Mouse (Mus musculus): ENCODE data around the gene Glis3.

Glis3 gene

DNA sequence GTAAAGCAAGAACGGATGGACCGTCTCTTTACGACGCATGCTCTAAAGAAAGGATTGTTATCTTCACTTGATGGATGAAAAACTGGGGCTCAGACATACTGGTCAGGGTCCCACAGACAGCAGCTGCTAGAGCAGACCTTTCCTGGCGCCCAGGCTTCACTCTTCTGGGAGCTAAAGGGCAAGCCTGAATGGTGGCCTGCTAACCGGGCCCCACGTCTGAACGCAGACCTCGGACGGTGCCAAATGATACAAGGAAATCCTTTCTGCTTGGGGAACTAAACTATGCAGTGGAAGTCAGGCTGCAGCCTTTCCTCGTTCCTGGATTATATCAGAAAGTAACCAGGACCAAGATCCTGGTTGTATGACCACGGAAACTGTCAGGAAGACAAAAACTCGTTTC, 86.9 kb downstream of the Glis3 start:
- in situ Hi-C loops (cut with MseI, MboI): no loop called here

DNA sequence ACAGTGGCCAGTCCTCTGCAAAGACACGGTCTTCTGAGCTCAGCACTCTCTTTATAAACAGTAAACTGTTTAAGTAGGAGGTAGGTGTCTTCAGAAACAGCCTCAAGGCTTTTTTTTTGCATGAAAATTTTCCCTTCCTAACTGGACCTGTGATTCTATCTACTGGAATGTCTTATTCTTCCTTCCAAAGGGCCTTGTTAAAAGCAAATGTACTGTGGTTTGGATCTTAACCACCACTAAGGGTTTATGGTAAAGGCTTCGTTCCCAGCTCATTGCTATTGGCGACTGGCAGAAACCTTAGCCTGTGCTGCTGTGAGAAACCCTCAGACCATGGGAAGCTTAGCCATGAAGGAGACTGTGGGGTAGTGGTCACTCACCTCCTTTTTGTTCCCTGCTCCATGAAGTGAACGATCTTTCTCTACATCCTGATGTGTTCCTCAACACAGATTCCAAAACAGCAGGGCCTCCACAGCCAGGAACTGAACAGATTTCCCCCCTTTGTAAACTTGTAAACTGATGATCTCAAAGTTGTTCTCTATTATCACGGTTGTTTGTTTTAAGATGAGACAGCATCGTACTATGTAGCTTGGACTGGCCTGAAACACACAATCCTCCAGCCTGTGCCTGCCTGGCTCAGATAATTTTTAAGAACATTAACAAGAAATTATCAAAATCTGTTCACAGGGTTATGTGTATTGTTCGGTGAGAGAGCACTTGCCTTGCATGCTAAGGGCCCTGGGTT, 88.0 kb downstream of the Glis3 start:
- in situ Hi-C loops (cut with MseI, MboI): no loop called here

DNA sequence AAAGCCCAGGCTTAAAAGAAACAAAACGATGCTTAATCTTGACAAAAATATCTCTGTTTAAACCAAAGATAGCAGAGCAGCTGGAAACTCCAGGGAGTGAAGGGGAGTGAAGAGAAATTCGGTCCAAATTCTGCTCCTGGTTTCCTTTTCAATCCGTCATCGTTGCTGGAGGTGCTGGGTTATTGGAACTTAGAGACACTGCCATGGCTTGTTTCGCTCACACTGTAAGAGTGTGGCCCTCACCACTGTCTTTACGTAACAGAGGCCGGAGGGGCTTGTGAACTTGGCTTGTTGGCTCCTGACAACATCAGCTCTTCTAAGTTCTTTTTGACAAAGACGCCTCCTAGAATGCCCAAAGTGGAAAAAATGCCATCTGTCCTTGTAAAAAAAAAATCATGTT, 99.4 kb downstream of the Glis3 start:
- in situ Hi-C loops (cut with MseI, MboI): no loop called here

GRCm38 (mm10) chr19:28579724-28580375, 100.0 kb downstream of the Glis3 start:
- in situ Hi-C loops (cut with MseI, MboI): no loop called here

DNA sequence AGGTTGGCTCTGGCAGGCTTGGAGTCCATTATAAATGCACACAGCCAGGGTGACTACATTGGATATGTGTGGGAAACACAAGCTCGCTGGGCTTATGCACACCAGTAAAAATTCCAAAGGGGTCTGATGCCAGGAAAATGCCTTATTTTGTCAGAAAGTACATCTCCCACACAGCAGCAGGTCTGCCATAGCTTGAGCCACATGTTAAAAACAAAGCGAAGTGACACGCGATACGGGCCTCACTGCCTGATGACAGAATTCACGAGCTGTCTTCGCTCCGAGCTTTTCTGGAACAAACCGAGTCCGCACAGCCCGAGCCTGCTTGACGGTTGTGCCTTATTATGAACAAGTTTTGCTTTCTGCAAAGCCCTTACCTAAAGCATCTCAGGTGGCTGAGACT, 102.9 kb downstream of the Glis3 start:
- in situ Hi-C loops (cut with MseI, MboI): no loop called here

GRCm38 (mm10) chr19:28576619-28577018, 103.3 kb downstream of the Glis3 start:
- in situ Hi-C loops (cut with MseI, MboI): no loop called here

DNA sequence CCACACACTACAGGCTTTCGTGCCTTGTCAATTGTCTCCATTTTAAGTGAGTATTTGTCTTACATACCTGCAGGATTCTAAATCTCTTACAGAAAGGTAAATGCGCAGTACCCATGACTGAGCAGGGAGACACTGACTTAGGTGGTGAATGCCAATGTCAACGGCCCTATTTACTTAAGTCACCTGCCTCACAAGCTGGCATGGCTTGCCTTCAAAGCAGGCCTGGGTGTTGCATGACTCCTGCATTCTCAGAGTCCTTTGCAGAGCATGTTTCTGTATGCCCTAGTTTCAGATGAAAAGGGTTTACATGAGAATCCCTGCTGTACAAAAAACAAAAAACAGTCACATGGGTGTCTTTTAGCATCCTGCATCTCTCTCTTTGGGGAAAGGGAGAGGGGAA, 106.2 kb downstream of the Glis3 start:
- in situ Hi-C loops (cut with MseI, MboI): no loop called here

- in situ Hi-C loops (cut with MseI, MboI): no loop called here
Measured at GRCm38 (mm10) chr19:28569856-28570255, 110.0 kb downstream of the Glis3 start.

DNA sequence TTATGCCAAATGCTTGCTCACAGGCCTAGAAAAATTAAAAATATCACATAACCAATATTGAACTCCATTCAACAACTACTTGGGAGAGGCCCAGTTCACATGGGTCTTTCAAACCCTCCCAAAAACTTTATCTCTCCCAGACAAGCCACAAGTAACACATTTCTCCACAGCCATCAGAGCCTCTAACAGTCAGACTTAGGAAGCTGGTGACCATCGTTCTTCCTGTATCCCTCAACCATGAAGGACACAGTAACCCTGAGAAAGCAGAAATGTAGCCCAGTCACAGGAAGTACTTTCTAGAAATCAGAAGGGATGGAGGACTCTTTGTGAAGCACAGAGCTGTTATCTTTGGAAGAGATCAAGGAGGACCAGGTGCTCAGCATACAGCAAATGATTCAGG, 112.8 kb downstream of the Glis3 start:
- in situ Hi-C loops (cut with MseI, MboI): no loop called here

- in situ Hi-C loops (cut with MseI, MboI): no loop called here
Measured at GRCm38 (mm10) chr19:28566554-28566953, 113.3 kb downstream of the Glis3 start.

DNA sequence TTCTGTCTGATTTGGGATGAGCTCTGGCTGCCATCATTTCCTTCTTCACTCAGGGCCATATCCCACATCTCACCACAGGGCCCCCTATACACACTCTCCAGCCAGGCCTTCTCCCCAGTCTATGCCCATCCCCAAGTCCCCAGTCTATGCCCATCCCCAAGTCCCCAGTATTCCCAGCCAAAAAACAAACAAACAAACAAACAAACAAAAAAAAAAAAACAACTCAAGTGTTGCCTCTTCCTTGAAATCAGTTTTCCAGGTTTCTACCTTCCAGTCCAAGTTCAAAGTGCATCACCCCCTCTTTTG, 118.2 kb downstream of the Glis3 start:
- in situ Hi-C loops (cut with MseI, MboI): no loop called here

DNA sequence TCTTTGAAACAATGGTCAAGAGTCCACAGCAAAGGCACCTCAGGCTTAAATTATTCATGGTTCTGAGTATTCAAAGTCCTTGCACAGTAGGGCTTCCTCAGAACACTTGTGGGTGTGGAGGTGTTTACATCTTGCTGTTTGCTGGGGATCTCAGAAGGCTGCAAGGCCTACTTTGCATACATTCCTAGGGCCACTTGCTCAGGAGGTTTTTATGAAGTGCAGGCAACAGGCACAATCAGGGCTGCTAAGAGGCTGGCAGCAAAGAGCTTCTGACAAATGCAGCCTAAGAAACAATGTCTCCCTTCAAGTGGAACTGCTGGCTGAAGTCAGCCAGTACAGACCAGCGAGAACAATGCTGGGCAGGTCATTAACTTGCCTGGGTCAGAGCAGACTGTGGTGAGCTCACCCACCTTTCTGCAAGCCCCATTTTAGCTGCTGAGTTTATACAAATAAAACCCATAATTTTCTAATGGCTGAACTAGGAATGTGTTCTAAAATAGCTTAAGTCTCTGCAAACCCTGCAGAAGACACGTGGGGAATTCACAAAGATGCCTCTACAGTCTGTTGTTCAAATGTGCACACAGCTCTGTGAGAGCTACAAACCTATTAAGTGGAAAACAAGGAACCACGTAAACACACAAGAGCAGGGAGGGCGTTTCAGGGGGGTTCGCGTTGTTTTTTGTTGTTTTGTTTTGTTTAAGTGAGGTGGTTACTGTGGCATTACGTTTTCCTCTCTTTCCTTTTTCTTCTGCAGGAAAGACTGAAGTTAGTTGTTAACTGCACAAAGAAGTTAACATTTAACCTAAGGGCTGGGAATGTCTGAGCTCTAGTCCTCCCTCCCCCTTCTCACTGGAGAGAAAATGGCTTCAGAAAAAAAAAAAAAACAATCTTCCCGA, 118.8 kb downstream of the Glis3 start:
- in situ Hi-C loops (cut with MseI, MboI): no loop called here

DNA sequence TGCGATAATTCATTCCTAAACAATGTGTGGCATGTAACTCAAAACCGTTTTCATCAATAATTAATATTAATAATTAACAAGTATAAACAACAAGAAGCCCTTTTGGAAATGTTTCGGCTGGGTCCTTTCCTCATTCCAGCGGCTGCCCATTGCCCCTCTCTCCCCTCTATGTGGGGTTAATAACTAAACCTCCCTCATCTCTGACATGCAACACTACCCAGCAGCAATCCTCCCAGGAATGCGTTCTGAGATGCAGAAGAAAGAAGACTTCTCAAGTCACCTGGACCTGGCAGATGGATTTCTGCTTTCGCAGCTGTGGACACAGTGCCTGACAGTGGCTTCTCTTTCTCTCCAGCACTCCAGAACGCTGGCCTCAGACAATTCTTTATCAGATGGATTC, 120.0 kb downstream of the Glis3 start:
- in situ Hi-C loops (cut with MseI, MboI): no loop called here

- in situ Hi-C loops (cut with MseI, MboI): no loop called here
Measured at GRCm38 (mm10) chr19:28559400-28559799, 120.5 kb downstream of the Glis3 start.

DNA sequence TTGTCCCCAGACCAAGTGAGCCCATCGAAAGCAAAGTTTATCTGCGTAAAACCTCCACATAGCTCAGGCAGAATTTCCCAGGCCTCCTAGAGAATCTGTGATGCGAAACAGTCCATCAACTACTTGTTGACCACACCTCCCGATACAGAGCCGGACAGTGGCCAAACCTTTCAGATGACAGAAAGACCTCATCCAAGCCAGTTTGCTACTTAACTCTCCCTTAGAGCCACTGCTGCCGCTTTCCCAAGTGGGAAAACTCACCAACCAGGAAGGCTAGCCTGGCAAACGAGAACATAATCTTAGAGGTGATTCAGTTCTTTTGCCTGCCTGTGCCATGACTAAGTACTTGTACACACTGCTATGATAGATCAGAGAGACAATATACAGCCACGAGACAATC, 121.2 kb downstream of the Glis3 start:
- in situ Hi-C loops (cut with MseI, MboI): no loop called here

DNA sequence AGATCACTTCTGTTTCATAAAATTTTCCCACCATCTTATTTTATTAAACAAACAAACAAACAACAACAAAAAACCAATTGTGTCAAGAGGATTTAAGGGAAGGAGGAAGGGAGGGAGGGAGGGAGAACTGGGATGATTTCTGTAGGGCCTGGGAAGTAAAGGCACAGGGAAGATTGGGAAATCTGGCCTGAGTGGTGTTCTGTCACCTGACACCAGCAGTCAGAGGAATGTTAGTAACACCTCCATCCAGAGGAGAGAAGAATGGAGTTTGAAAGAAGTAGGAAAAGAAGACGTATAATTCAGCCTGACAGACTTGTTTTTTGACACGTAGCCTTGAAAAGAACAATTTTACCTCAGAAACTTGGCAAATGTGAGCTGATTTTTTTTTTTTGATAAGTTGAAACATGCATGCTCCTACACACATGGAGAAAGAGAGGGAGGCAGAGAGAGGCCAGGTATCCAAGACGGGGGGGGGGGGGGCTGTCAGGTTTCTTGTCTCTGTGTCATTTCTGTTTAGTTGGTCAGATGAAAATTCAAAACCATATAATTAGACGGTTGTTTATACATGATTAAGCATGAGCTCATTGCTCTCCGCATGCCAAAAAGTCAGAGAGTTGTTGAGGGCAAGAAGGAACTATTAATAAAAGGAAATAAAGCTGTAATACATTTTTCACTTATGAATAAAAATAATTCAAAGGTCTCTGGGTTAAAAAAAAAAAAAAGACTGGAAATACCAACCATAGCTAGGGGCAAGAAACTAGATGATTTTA, 122.1 kb downstream of the Glis3 start:
- in situ Hi-C loops (cut with MseI, MboI): no loop called here

DNA sequence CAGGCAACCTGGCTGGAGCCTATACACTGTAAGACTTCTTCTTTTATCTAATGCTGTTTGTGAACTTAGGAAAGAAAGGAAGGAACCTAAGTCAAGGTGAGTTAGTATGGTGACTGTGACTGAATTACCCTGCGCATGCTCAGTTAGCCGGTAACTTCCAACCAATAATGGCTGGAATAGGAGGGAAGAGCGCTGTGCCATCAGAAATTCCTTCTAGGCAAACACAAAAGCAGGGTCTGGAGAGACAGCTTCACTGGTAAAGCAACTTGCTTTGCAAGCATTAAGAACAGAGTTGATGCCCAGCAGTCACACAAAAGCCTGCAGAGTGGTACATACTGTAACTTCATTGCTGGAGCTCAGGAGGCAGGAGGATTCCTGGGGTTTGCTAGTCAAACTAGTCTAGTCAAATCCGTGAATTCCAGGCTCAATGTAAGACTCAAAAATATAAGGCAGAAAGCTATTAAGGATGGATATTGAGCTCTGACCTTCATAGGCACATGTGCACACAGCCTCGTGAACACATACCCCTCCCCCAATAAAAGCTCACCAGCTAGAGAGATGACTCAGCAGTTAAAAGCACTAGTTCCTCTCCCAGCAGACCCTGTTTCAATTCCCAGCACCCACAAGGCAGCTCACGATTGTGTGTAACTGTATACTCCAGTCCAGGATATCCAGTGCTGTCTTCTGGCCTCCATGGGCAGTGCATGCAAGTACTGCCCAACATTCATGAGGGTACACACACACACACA, 124.5 kb downstream of the Glis3 start:
- in situ Hi-C loops (cut with MseI, MboI): no loop called here

DNA sequence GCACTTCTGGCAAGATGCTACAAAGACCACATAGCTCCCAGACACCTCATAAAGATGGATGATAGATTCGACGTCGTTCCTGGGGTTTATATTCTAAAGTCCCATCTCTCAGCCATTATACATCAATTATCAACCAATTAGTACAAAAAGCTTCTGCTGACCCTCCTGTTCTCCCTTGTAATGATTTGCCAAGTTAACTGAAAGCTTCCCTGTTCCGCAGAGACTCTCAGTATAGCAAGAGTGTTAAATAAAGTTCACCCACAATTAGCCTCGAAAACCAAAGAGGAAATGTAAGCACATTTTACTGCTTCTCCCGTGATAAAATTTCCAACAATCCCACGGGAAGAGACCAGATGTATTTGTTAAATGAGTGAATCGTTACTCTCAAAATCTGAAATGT, 129.3 kb downstream of the Glis3 start:
- in situ Hi-C loops (cut with MseI, MboI): no loop called here

DNA sequence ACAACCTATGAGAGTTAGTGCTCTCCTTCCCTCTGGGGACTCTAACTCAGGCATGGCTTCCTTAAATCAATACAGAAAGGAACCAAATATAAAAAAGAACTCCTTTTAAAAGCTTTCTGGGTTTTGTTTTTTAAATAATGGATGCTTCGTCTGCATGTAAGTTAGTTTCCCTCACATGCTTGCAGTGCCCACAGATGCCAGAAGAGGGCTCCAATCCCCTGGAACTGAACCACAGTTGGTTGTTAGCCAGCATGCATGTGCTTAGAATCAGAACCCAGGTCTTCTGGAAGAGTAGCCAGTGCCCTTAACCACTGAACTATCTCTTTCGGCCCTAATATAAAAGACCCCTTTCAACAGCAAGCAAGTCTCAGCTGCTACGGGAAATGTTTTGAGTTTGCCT, 132.9 kb downstream of the Glis3 start:
- in situ Hi-C loops (cut with MseI, MboI): loop anchor here (10.0 to 25.0 kb wide), 2 partner anchors 178 to 190 kb away; no protein-coding TSS in a partner anchor

- in situ Hi-C loops (cut with MseI, MboI): loop anchor here (10.0 to 25.0 kb wide), 2 partner anchors 179 to 192 kb away; no protein-coding TSS in a partner anchor
Measured at GRCm38 (mm10) chr19:28545493-28545892, 134.4 kb downstream of the Glis3 start.

DNA sequence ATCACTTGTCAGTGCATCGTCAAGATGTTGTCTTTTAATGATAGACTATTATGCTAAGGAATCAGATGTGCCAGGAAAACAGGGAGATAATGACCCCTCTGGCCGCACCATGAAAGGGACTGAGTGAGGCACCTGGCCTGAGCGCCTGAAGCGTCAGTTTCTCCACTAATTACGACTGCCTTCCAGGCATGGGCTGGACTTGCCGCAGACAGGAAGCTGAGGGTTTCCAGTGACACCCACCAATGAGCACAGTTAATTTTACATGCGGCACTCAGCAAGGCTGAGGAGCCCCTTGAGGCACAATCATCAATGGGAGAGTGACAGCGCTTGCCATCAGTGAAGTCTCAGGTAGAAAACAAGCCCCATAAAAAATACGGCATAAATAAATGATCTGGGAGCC, 141.1 kb downstream of the Glis3 start:
- in situ Hi-C loops (cut with MseI, MboI): loop anchor here in 1 of 2 experiments (25.0 kb wide), 1 partner anchor 198 kb away; no protein-coding TSS in a partner anchor
